Mouse (Mus musculus) stomach, postnatal 0 days (tissue): ENCODE results near the gene Uqcc3.

ENCODE experiments used
- CTCF ChIP-seq: IDR thresholded peaks from 2 replicates; pipeline ENCODE4 v1.5.1; 2016; ENCODE audit warnings: antibody characterized with exemption, low read depth, mild to moderate bottlenecking, moderate library complexity
- EP300 ChIP-seq: optimal IDR thresholded peaks from 2 replicates; pipeline ENCODE3; 2016; ENCODE audit warnings: antibody characterized with exemption

DNA sequence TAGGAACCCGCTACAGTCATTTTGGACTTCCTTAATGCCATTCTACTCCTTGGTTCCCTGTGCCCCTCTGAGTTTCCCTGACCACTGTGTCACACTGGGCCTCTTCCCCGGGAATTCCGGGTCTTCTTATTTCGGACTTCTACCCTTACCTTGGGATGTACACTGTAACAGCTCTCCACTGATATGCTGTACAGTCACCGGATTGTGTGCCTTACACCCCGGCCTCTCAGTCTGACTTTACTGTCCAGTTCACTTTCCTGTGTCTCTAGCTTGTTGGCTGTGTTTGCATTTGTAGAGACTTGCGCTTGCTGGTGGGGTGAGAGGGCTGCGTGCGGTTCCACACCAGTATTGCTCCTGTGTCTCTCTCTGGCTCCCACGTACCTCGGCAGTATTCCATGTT is 49.4 kb upstream of the Uqcc3 start:
- no peak for TF ChIP-seq CTCF
- no peak for TF ChIP-seq EP300
